ENCODE assay signal across 1 mouse cellular context in genomic region chr3:157533964-157534785, GRCm38 (mm10).
TF ChIP-seq lines count a peak whose summit lies in the region.

Zranb2 (plus strand) TSS chr3:157534160.

TF ChIP-seq in CH12.LX, 34 proteins besides CTCF, POLR2A, EP300 and RAD21 (continued from another document):
- TF ChIP-seq MAX (IDR thresholded peaks at IDR 0.05; ENCODE audit: low read length), result peak; percentile 100
- no peak for TF ChIP-seq MAFK (IDR thresholded peaks at IDR 0.05; ENCODE audit: insufficient replicate concordance, low read length)
- peak; percentile 29; the same call in 1 of the 2 replicates for TF ChIP-seq MYC (IDR thresholded peaks at IDR 0.05; ENCODE audit: low read depth, low read length)
- no peak for TF ChIP-seq JUN (IDR thresholded peaks at IDR 0.05; ENCODE audit: insufficient read depth, low read depth, low read length)
- TF ChIP-seq ETS1 (conservative IDR thresholded peaks at IDR 0.05; ENCODE audit: low read depth, low read length), result 0 out of 2 replicates have a peak, but pooled peaks have one; percentile 7
- TF ChIP-seq IRF4 (IDR thresholded peaks at IDR 0.05; ENCODE audit: low read depth, low read length), result peak; percentile 64
- TF ChIP-seq ELF1 (IDR thresholded peaks at IDR 0.05; ENCODE audit: low read depth, low read length), result peak; percentile 100
- no peak for TF ChIP-seq CHD1 (IDR thresholded peaks at IDR 0.05; ENCODE audit: low read depth, low read length)
- TF ChIP-seq ZMIZ1 (IDR thresholded peaks at IDR 0.05; ENCODE audit: low read depth, low read length), result peak; percentile 88
- TF ChIP-seq NRF1 (IDR thresholded peaks at IDR 0.05; ENCODE audit: low read depth, low read length), result peak; percentile 80
- peak; percentile 93 for TF ChIP-seq NELFE (IDR thresholded peaks at IDR 0.05; ENCODE audit: low read depth, low read length)
- TF ChIP-seq SMC3 (IDR thresholded peaks at IDR 0.05; ENCODE audit: low read depth, low read length), result no peak
- peak; percentile 75 for TF ChIP-seq TBP (conservative IDR thresholded peaks at IDR 0.05; ENCODE audit: low read depth, low read length)
- no peak for TF ChIP-seq PAX5 (IDR thresholded peaks at IDR 0.05; ENCODE audit: low read length)
